Mouse (Mus musculus) midbrain, embryonic 10.5 days (tissue): ENCODE measurements at regions not wholly inside any gene's neighbourhood (a gene's known extent, or its start where the extent isn't known, plus 50 kb on each side); places are given as distances from the start of the nearest gene placed in this dataset.

Experiments
- DNase-seq: peaks from one replicate; pipeline ENCODE4 v3.0.0-alpha.2; 2017; ENCODE audit warnings: low spot score
- H3K27ac ChIP-seq: fragments of 300-500 bp; sonication (generic); replicated peaks from 2 replicates; pipeline ENCODE4 v1.5.1; 2016; ENCODE audit warnings: mild to moderate bottlenecking
- H3K27me3 ChIP-seq: fragments of 300-500 bp; sonication (generic); 2 replicates; pipeline ENCODE4 v1.6.1; 2016; ENCODE audit warnings: low read depth, mild to moderate bottlenecking; ENCODE audit not compliant: poor library complexity, severe bottlenecking
- H3K36me3 ChIP-seq: fragments of 300-500 bp; sonication (generic); 2 replicates; pipeline ENCODE4 v1.6.1; 2016; ENCODE audit warnings: mild to moderate bottlenecking, moderate library complexity
- H3K4me1 ChIP-seq: fragments of 300-500 bp; sonication (generic); 2 replicates; pipeline ENCODE4 v1.6.1; 2016
- H3K4me3 ChIP-seq: fragments of 300-500 bp; sonication (generic); 2 replicates; pipeline ENCODE4 v1.5.1; 2016; ENCODE audit warnings: mild to moderate bottlenecking, moderate library complexity
- H3K9me3 ChIP-seq: fragments of 300-500 bp; sonication (generic); replicated peaks from 2 replicates; pipeline ENCODE4 v1.6.1; 2016; ENCODE audit warnings: mild to moderate bottlenecking
- WGBS: fragments of 180-500 bp; shearing (Covaris S2); methylation state at CpG from one replicate; pipeline ENCODE4 v1.1.7; 2016; 5-methylcytosine and 5-hydroxymethylcytosine counted together

GRCm38 (mm10) chr4:105676690-105677089 lies 113.0 kb upstream of the Gm12728 start:
- no peak for DNase-seq
- H3K9me3 ChIP-seq, result no peaks in the 10 kb centered on the region
- H3K4me1 ChIP-seq, result no peaks in the 10 kb centered on the region
- H3K4me3 ChIP-seq, result no peak overlapping the region
- H3K36me3 ChIP-seq, result no peaks in the 10 kb centered on the region
- H3K27me3 ChIP-seq, result no peaks in the 10 kb centered on the region
- H3K27ac ChIP-seq, result no peak overlapping the region
- WGBS, result 96% methylated on average over 1 of the region's 1 CpGs

- no peak overlapping the region for H3K27ac ChIP-seq
- no peak for DNase-seq
- H3K4me1 ChIP-seq, result no peaks in the 10 kb centered on the region
- no peaks in the 10 kb centered on the region for H3K36me3 ChIP-seq
- H3K9me3 ChIP-seq, result no peaks in the 10 kb centered on the region
- H3K4me3 ChIP-seq, result no peak overlapping the region
- WGBS, result 67% methylated on average over 3 of the region's 3 CpGs
- no peaks in the 10 kb centered on the region for H3K27me3 ChIP-seq
These were observed 99.0 kb upstream of the Gm12728 start for GRCm38 (mm10) chr4:105690716-105691115.

- H3K36me3 ChIP-seq, result no peaks in the 10 kb centered on the region
- H3K27me3 ChIP-seq, result no peaks in the 10 kb centered on the region
- 87% methylated on average over 4 of the region's 4 CpGs for WGBS
- H3K4me3 ChIP-seq, result no peak overlapping the region
- H3K27ac ChIP-seq, result no peak overlapping the region
- no peaks in the 10 kb centered on the region for H3K9me3 ChIP-seq
- no peaks in the 10 kb centered on the region for H3K4me1 ChIP-seq
- DNase-seq, result no peak
These were observed 97.3 kb upstream of the Gm12728 start for GRCm38 (mm10) chr4:105692380-105692779.

GRCm38 (mm10) chr4:105695895-105696294 lies 93.8 kb upstream of the Gm12728 start:
- H3K36me3 ChIP-seq, result no peaks in the 10 kb centered on the region
- H3K4me1 ChIP-seq, result no peaks in the 10 kb centered on the region
- no peaks in the 10 kb centered on the region for H3K27me3 ChIP-seq
- H3K27ac ChIP-seq, result no peak overlapping the region
- WGBS, result 80% methylated on average over 2 of the region's 2 CpGs
- no peak overlapping the region for H3K4me3 ChIP-seq
- no peak for DNase-seq
- no peaks in the 10 kb centered on the region for H3K9me3 ChIP-seq

GRCm38 (mm10) chr4:105697123-105697522 lies 92.5 kb upstream of the Gm12728 start:
- WGBS, result 90% methylated on average over 4 of the region's 4 CpGs
- H3K36me3 ChIP-seq, result no peaks in the 10 kb centered on the region
- DNase-seq, result no peak
- H3K9me3 ChIP-seq, result no peaks in the 10 kb centered on the region
- peaks cover 2% of the 10 kb centered on the region; the same call in 1 of the 2 replicates for H3K4me1 ChIP-seq
- no peaks in the 10 kb centered on the region for H3K27me3 ChIP-seq
- H3K4me3 ChIP-seq, result no peak overlapping the region
- no peak overlapping the region for H3K27ac ChIP-seq

- H3K4me1 ChIP-seq, result peaks cover 6% of the 10 kb centered on the region; the same call in 1 of the 2 replicates
- no peak overlapping the region for H3K4me3 ChIP-seq
- H3K9me3 ChIP-seq, result no peaks in the 10 kb centered on the region
- H3K27me3 ChIP-seq, result no peaks in the 10 kb centered on the region
- no peaks in the 10 kb centered on the region for H3K36me3 ChIP-seq
- H3K27ac ChIP-seq, result no peak overlapping the region
- 70% methylated on average over 3 of the region's 3 CpGs for WGBS
- no peak for DNase-seq
These were observed 87.6 kb upstream of the Gm12728 start for GRCm38 (mm10) chr4:105702036-105702435.

- Histone ChIP-seq H3K27me3 (no peaks in the 10 kb centered on the region), H3K27ac (no peak overlapping the region), H3K4me1 (peaks cover 6% of the 10 kb centered on the region; the same call in 1 of the 2 replicates), H3K4me3 (no peak overlapping the region), H3K36me3 (no peaks in the 10 kb centered on the region), H3K9me3 (no peaks in the 10 kb centered on the region)
- 86% methylated on average over 3 of the region's 3 CpGs for WGBS
- no peak for DNase-seq
These were observed 86.3 kb upstream of the Gm12728 start for GRCm38 (mm10) chr4:105703408-105703807.

GRCm38 (mm10) chr4:105704271-105704670 lies 85.4 kb upstream of the Gm12728 start:
- WGBS, result 91% methylated on average over 9 of the region's 9 CpGs
- Histone ChIP-seq H3K27ac (no peak overlapping the region), H3K9me3 (no peaks in the 10 kb centered on the region), H3K4me1 (peaks cover 6% of the 10 kb centered on the region; the same call in 1 of the 2 replicates), H3K36me3 (no peaks in the 10 kb centered on the region), H3K27me3 (no peaks in the 10 kb centered on the region), H3K4me3 (no peak overlapping the region)
- DNase-seq, result no peak

- Histone ChIP-seq H3K27me3 (no peaks in the 10 kb centered on the region), H3K36me3 (no peaks in the 10 kb centered on the region), H3K4me1 (peaks cover 6% of the 10 kb centered on the region; the same call in 1 of the 2 replicates), H3K9me3 (no peaks in the 10 kb centered on the region), H3K4me3 (no peak overlapping the region), H3K27ac (no peak overlapping the region)
- no peak for DNase-seq
- WGBS, result 57% methylated on average over 6 of the region's 6 CpGs
These were observed 83.7 kb upstream of the Gm12728 start for GRCm38 (mm10) chr4:105705996-105706395.

- H3K4me3 ChIP-seq, result no peak overlapping the region
- no peak overlapping the region for H3K27ac ChIP-seq
- no peaks in the 10 kb centered on the region for H3K4me1 ChIP-seq
- peaks cover 6% of the 10 kb centered on the region for H3K9me3 ChIP-seq
- WGBS, result 83% methylated on average over 13 of the region's 13 CpGs
- no peak for DNase-seq
- H3K27me3 ChIP-seq, result no peaks in the 10 kb centered on the region
- no peaks in the 10 kb centered on the region for H3K36me3 ChIP-seq
These were observed 81.4 kb upstream of the Gm12728 start for GRCm38 (mm10) chr4:105708080-105708796.

GRCm38 (mm10) chr4:105713956-105714355 lies 75.7 kb upstream of the Gm12728 start:
- no peaks in the 10 kb centered on the region for H3K27me3 ChIP-seq
- no peaks in the 10 kb centered on the region for H3K36me3 ChIP-seq
- H3K9me3 ChIP-seq, result peaks cover 9% of the 10 kb centered on the region
- no peak for DNase-seq
- 90% methylated on average over 6 of the region's 6 CpGs for WGBS
- H3K27ac ChIP-seq, result no peak overlapping the region
- H3K4me3 ChIP-seq, result no peak overlapping the region
- no peaks in the 10 kb centered on the region for H3K4me1 ChIP-seq

- Histone ChIP-seq H3K36me3 (no peaks in the 10 kb centered on the region), H3K4me3 (no peak overlapping the region), H3K9me3 (peaks cover 4% of the 10 kb centered on the region), H3K4me1 (no peaks in the 10 kb centered on the region), H3K27ac (no peak overlapping the region), H3K27me3 (no peaks in the 10 kb centered on the region)
- 81% methylated on average over 5 of the region's 5 CpGs for WGBS
- DNase-seq, result no peak
These were observed 71.6 kb upstream of the Gm12728 start for GRCm38 (mm10) chr4:105718080-105718479.

- peak; percentile 14 for DNase-seq
These were observed 61.0 kb upstream of the Gm12728 start for GRCm38 (mm10) chr4:105728696-105729095.

More at GRCm38 (mm10) chr4:105728696-105729095, 61.0 kb upstream of the Gm12728 start:
- peaks cover 6% of the 10 kb centered on the region; the same call in 1 of the 2 replicates for H3K4me1 ChIP-seq
- H3K27ac ChIP-seq, result no peak overlapping the region
- no peak overlapping the region for H3K4me3 ChIP-seq
- H3K9me3 ChIP-seq, result no peaks in the 10 kb centered on the region
- WGBS, result 55% methylated on average over 3 of the region's 3 CpGs
- H3K36me3 ChIP-seq, result no peaks in the 10 kb centered on the region
- H3K27me3 ChIP-seq, result no peaks in the 10 kb centered on the region
